Mouse (Mus musculus) limb, embryonic 11.5 days (tissue): ENCODE data around the gene Olfr545. TPM values are rescaled to one million over a fixed set of nuclear protein-coding genes. Genes with fewer than 3 reads are reported as not detected.

Experiments
- ATAC-seq: fragments of 200-750 bp; cut with Nextera tagmentation; 2 replicates; pipeline ENCODE4 v1.8.0; 2017; ENCODE audit warnings: low read depth; ENCODE audit not compliant: insufficient number of reproducible peaks, low FRiP score, low TSS enrichment
- DNase-seq: peaks from one replicate; pipeline ENCODE4 v3.0.0-alpha.2; 2015; ENCODE audit warnings: low spot score
- H3K27ac ChIP-seq: fragments of 300-500 bp; sonication (generic); replicated peaks from 2 replicates; pipeline ENCODE4 v1.5.1; 2014; ENCODE audit warnings: low read depth, mild to moderate bottlenecking, low read length
- H3K27me3 ChIP-seq: fragments of 300-500 bp; sonication (generic); 2 replicates; pipeline ENCODE4 v1.6.1; 2014; ENCODE audit warnings: mild to moderate bottlenecking, low read length, mixed read lengths; ENCODE audit not compliant: control insufficient read depth, insufficient read depth
- H3K36me3 ChIP-seq: fragments of 300-500 bp; sonication (generic); 2 replicates; pipeline ENCODE4 v1.6.1; 2014; ENCODE audit warnings: mild to moderate bottlenecking, low read length, moderate library complexity, mixed read lengths; ENCODE audit not compliant: control insufficient read depth, insufficient read depth
- H3K4me1 ChIP-seq: fragments of 300-500 bp; sonication (generic); 2 replicates; pipeline ENCODE4 v1.6.1; 2014; ENCODE audit warnings: low read length, mixed read lengths; ENCODE audit not compliant: control insufficient read depth, insufficient read depth
- H3K4me2 ChIP-seq: fragments of 300-500 bp; sonication (generic); 2 replicates; pipeline ENCODE4 v1.6.1; 2014; ENCODE audit warnings: low read depth, mild to moderate bottlenecking, moderate library complexity; ENCODE audit not compliant: severe bottlenecking
- H3K4me3 ChIP-seq: fragments of 300-500 bp; sonication (generic); 2 replicates; pipeline ENCODE4 v1.5.1; 2014; ENCODE audit warnings: low read depth, low read length
- H3K9ac ChIP-seq: fragments of 300-500 bp; sonication (generic); 2 replicates; pipeline ENCODE4 v1.6.1; 2014; ENCODE audit warnings: mild to moderate bottlenecking, low read length
- H3K9me3 ChIP-seq: fragments of 300-500 bp; sonication (generic); 2 replicates; pipeline ENCODE4 v1.6.1; 2016; ENCODE audit warnings: low read length; ENCODE audit not compliant: control insufficient read depth
- WGBS: fragments of 180-500 bp; shearing (Covaris S2); extraction: QIAGEN DNeasy Blood & Tissue Kit; methylation state at CpG from one replicate; pipeline ENCODE4 v1.1.7; 2014; 5-methylcytosine and 5-hydroxymethylcytosine counted together
- polyA plus RNA-seq: library from polyadenylated mRNA; unstranded; fragments of >200 nt; fragmentation: Nextera tagmentation; extraction: Ambion mirVana; gene quantifications from 2 replicates; pipeline ENCODE4 v1.2.1, GENCODE M21; 2014

Gene Olfr545
- polyA plus RNA-seq, result 0.39 TPM in 1 of 2 replicates, not detected in the other

GRCm38 (mm10) chr7:102499473-102499872 is at the start of gene Olfr545:
Olfr545 (minus strand) TSS chr7:102499573.
- Histone ChIP-seq H3K9me3 (no peaks in the 10 kb centered on the region), H3K27ac (no peak within 1 kb of the TSS), H3K4me2 (no peak within 1 kb of the TSS), H3K36me3 (no peaks in the 10 kb centered on the region), H3K4me3 (no peak within 1 kb of the TSS), H3K27me3 (no peaks in the 10 kb centered on the region), H3K4me1 (no peaks in the 10 kb centered on the region), H3K9ac (no peak within 1 kb of the TSS)
- ATAC-seq, result no peak
- no peak for DNase-seq
- 66% methylated on average over 3 of the region's 3 CpGs for WGBS

GRCm38 (mm10) chr7:102541251-102541650 is 41.9 kb upstream of the Olfr545 start:
- no peak overlapping the region for H3K4me2 ChIP-seq
- WGBS, result 68% methylated on average over 3 of the region's 3 CpGs
- H3K36me3 ChIP-seq, result no peaks in the 10 kb centered on the region
- no peak overlapping the region for H3K4me3 ChIP-seq
- H3K9ac ChIP-seq, result no peak overlapping the region
- no peaks in the 10 kb centered on the region for H3K27me3 ChIP-seq
- ATAC-seq (no peak), DNase-seq (no peak)
- no peaks in the 10 kb centered on the region for H3K9me3 ChIP-seq
- H3K4me1 ChIP-seq, result no peaks in the 10 kb centered on the region
- H3K27ac ChIP-seq, result no peak overlapping the region

GRCm38 (mm10) chr7:102540596-102540995 is 41.2 kb upstream of the Olfr545 start, which contains the start of gene Olfr548-ps1:
Olfr548-ps1 (plus strand) TSS chr7:102540896.
- no peak within 1 kb of the TSS for H3K27ac ChIP-seq
- 86% methylated on average over 2 of the region's 2 CpGs for WGBS
- H3K4me3 ChIP-seq, result no peak within 1 kb of the TSS
- ATAC-seq (no peak), DNase-seq (no peak)
- no peaks in the 10 kb centered on the region for H3K9me3 ChIP-seq
- H3K4me2 ChIP-seq, result no peak within 1 kb of the TSS
- no peaks in the 10 kb centered on the region for H3K27me3 ChIP-seq
- H3K36me3 ChIP-seq, result no peaks in the 10 kb centered on the region
- no peak within 1 kb of the TSS for H3K9ac ChIP-seq
- no peaks in the 10 kb centered on the region for H3K4me1 ChIP-seq

GRCm38 (mm10) chr7:102534449-102534848 is 35.1 kb upstream of the Olfr545 start, which contains the start of gene Olfr547:
Olfr547 (plus strand) TSS chr7:102534749.
- Histone ChIP-seq H3K4me3 (no peak within 1 kb of the TSS), H3K4me2 (no peak within 1 kb of the TSS), H3K9ac (no peak within 1 kb of the TSS), H3K27me3 (no peaks in the 10 kb centered on the region), H3K4me1 (no peaks in the 10 kb centered on the region), H3K9me3 (no peaks in the 10 kb centered on the region), H3K36me3 (no peaks in the 10 kb centered on the region), H3K27ac (no peak within 1 kb of the TSS)
- WGBS, result 81% methylated on average over 1 of the region's 1 CpGs
- DNase-seq (no peak), ATAC-seq (no peak)

GRCm38 (mm10) chr7:102529052-102529451 is 29.7 kb upstream of the Olfr545 start:
- Histone ChIP-seq H3K27ac (no peak overlapping the region), H3K4me1 (no peaks in the 10 kb centered on the region), H3K36me3 (no peaks in the 10 kb centered on the region), H3K9me3 (no peaks in the 10 kb centered on the region), H3K9ac (no peak overlapping the region), H3K27me3 (no peaks in the 10 kb centered on the region), H3K4me2 (no peak overlapping the region), H3K4me3 (no peak overlapping the region)
- 73% methylated on average over 1 of the region's 1 CpGs for WGBS
- ATAC-seq (no peak), DNase-seq (no peak)

- H3K36me3 ChIP-seq, result no peaks in the 10 kb centered on the region
- H3K4me1 ChIP-seq, result no peaks in the 10 kb centered on the region
- H3K9me3 ChIP-seq, result no peaks in the 10 kb centered on the region
- H3K4me3 ChIP-seq, result no peak overlapping the region
- H3K27ac ChIP-seq, result no peak overlapping the region
- H3K9ac ChIP-seq, result no peak overlapping the region
- ATAC-seq (no peak), DNase-seq (no peak)
- no peak overlapping the region for H3K4me2 ChIP-seq
- 90% methylated on average over 2 of the region's 2 CpGs for WGBS
- H3K27me3 ChIP-seq, result peaks cover 3% of the 10 kb centered on the region; the same call in 1 of the 2 replicates
Observed at GRCm38 (mm10) chr7:102517051-102517335, 17.6 kb upstream of the Olfr545 start.

GRCm38 (mm10) chr7:102516261-102517050 is 17.1 kb upstream of the Olfr545 start:
- ATAC-seq, result no peak
- H3K9me3 ChIP-seq, result no peaks in the 10 kb centered on the region
- H3K4me2 ChIP-seq, result no peak overlapping the region
- WGBS, result 72% methylated on average over 10 of the region's 10 CpGs
- DNase-seq, result no peak
- H3K4me3 ChIP-seq, result no peak overlapping the region
- H3K27ac ChIP-seq, result no peak overlapping the region
- no peaks in the 10 kb centered on the region for H3K36me3 ChIP-seq
- peaks cover 3% of the 10 kb centered on the region; the same call in 1 of the 2 replicates for H3K27me3 ChIP-seq
- no peak overlapping the region for H3K9ac ChIP-seq
- no peaks in the 10 kb centered on the region for H3K4me1 ChIP-seq

GRCm38 (mm10) chr7:102514144-102514543 is 14.8 kb upstream of the Olfr545 start:
- WGBS, result 53% methylated on average over 4 of the region's 4 CpGs
- H3K4me2 ChIP-seq, result no peak overlapping the region
- H3K36me3 ChIP-seq, result no peaks in the 10 kb centered on the region
- no peak overlapping the region for H3K9ac ChIP-seq
- no peaks in the 10 kb centered on the region for H3K4me1 ChIP-seq
- DNase-seq, result no peak
- no peak for ATAC-seq
- H3K9me3 ChIP-seq, result no peaks in the 10 kb centered on the region
- H3K27ac ChIP-seq, result no peak overlapping the region
- H3K27me3 ChIP-seq, result peaks cover 3% of the 10 kb centered on the region; the same call in 1 of the 2 replicates
- H3K4me3 ChIP-seq, result no peak overlapping the region
